Mouse (Mus musculus) megakaryocyte, embryonic 14.5 days (primary cell): ENCODE results near the gene Usf1. TPM values are rescaled to one million over a fixed set of nuclear protein-coding genes. Genes with fewer than 3 reads are reported as not detected.

Source experiments
- H3K27me3 ChIP-seq: replicated peaks from 2 replicates; pipeline ENCODE3; 2012; ENCODE audit warnings: inconsistent platforms
- H3K36me3 ChIP-seq: replicated peaks from 2 replicates; pipeline ENCODE3; 2012; ENCODE audit warnings: low read length, inconsistent platforms, mixed read lengths
- H3K4me1 ChIP-seq: 2 replicates; pipeline ENCODE4 v1.6.1; 2012; ENCODE audit warnings: inconsistent platforms
- H3K4me3 ChIP-seq: replicated peaks from 2 replicates; pipeline ENCODE3; 2012; ENCODE audit warnings: moderate library complexity, mild to moderate bottlenecking, inconsistent platforms
- H3K9me3 ChIP-seq: 2 replicates; pipeline ENCODE4 v1.6.1; 2012; ENCODE audit warnings: inconsistent platforms
- FLI1 ChIP-seq: IDR thresholded peaks from 2 replicates; pipeline ENCODE4 v1.6.1; 2012; ENCODE audit warnings: low read length, inconsistent platforms, mixed read lengths
- GATA1 ChIP-seq: IDR thresholded peaks from 3 replicates; pipeline ENCODE4 v1.6.1; 2012; ENCODE audit warnings: mixed read lengths, low read length, inconsistent platforms, borderline replicate concordance
- polyA plus RNA-seq: library from polyadenylated mRNA; stranded (reverse); fragments of >175 nt; gene quantifications from 2 replicates; pipeline ENCODE4 v1.2.3, GENCODE M21; 2012; ENCODE audit warnings: low replicate concordance; ENCODE audit not compliant: insufficient read depth

Usf1 gene
- polyA plus RNA-seq, 1 experiment: 37.8 TPM

GRCm38 (mm10) chr1:171412001-171412441, 908 bp downstream of the Usf1 start:
- Histone ChIP-seq H3K27me3 (peaks cover 2% of the 10 kb centered on the region), H3K4me3 (peak overlapping the region; percentile 96), H3K9me3 (no peaks in the 10 kb centered on the region), H3K36me3 (peaks cover 50% of the 10 kb centered on the region), H3K4me1 (peaks cover 29% of the 10 kb centered on the region)
- TF ChIP-seq FLI1: no peak
- TF ChIP-seq GATA1: no peak

GRCm38 (mm10) chr1:171412446-171412845, 1.3 kb downstream of the Usf1 start:
- Histone ChIP-seq H3K4me3 (peak overlapping the region; percentile 96), H3K36me3 (peaks cover 50% of the 10 kb centered on the region), H3K27me3 (peaks cover 2% of the 10 kb centered on the region), H3K4me1 (peaks cover 27% of the 10 kb centered on the region), H3K9me3 (no peaks in the 10 kb centered on the region)
- no peak for TF ChIP-seq FLI1
- no peak for TF ChIP-seq GATA1

GRCm38 (mm10) chr1:171413608-171414007, 2.5 kb downstream of the Usf1 start:
- Histone ChIP-seq H3K4me3 (no peak overlapping the region), H3K27me3 (peaks cover 1% of the 10 kb centered on the region), H3K4me1 (peaks cover 22% of the 10 kb centered on the region), H3K36me3 (peaks cover 55% of the 10 kb centered on the region), H3K9me3 (no peaks in the 10 kb centered on the region)
- TF ChIP-seq GATA1 (no peak), FLI1 (no peak)

GRCm38 (mm10) chr1:171418660-171419059, 7.5 kb downstream of the Usf1 start, which contains the start of gene Tstd1:
TSS of gene Tstd1 (plus strand) at chr1:171418872.
- peaks cover 77% of the 10 kb centered on the region for H3K36me3 ChIP-seq

GRCm38 (mm10) chr1:171419291-171419882, 8.3 kb downstream of the Usf1 start:
- H3K4me3 ChIP-seq: no peak overlapping the region
- no peaks in the 10 kb centered on the region for H3K27me3 ChIP-seq
- peaks cover 69% of the 10 kb centered on the region for H3K36me3 ChIP-seq
- peaks cover 39% of the 10 kb centered on the region for H3K4me1 ChIP-seq
- no peaks in the 10 kb centered on the region for H3K9me3 ChIP-seq
- TF ChIP-seq FLI1: no peak
- no peak for TF ChIP-seq GATA1

More at GRCm38 (mm10) chr1:171418660-171419059, 7.5 kb downstream of the Usf1 start, which contains the start of gene Tstd1:
- H3K4me1 ChIP-seq: peaks cover 45% of the 10 kb centered on the region
- no peaks in the 10 kb centered on the region for H3K27me3 ChIP-seq
- no peaks in the 10 kb centered on the region for H3K9me3 ChIP-seq
- no peak for TF ChIP-seq FLI1
- no peak for TF ChIP-seq GATA1
- no peak within 1 kb of the TSS for H3K4me3 ChIP-seq

- Histone ChIP-seq H3K9me3 (no peaks in the 10 kb centered on the region), H3K27me3 (no peaks in the 10 kb centered on the region), H3K4me1 (peaks cover 42% of the 10 kb centered on the region), H3K4me3 (no peak overlapping the region), H3K36me3 (peaks cover 66% of the 10 kb centered on the region)
- TF ChIP-seq FLI1: no peak
- TF ChIP-seq GATA1: no peak
Measured at GRCm38 (mm10) chr1:171419905-171420304, 8.8 kb downstream of the Usf1 start.

GRCm38 (mm10) chr1:171422504-171423095, 11.5 kb downstream of the Usf1 start:
- Histone ChIP-seq H3K4me1 (peaks cover 56% of the 10 kb centered on the region), H3K9me3 (no peaks in the 10 kb centered on the region), H3K27me3 (no peaks in the 10 kb centered on the region), H3K4me3 (no peak overlapping the region), H3K36me3 (peaks cover 39% of the 10 kb centered on the region)
- TF ChIP-seq FLI1 (no peak), GATA1 (no peak)

GRCm38 (mm10) chr1:171424638-171425037, 13.5 kb downstream of the Usf1 start:
- H3K9me3 ChIP-seq: no peaks in the 10 kb centered on the region; the same call in 1 of the 2 replicates
- H3K4me3 ChIP-seq: no peak overlapping the region
- no peaks in the 10 kb centered on the region for H3K27me3 ChIP-seq
- peaks cover 19% of the 10 kb centered on the region for H3K36me3 ChIP-seq
- peaks cover 52% of the 10 kb centered on the region for H3K4me1 ChIP-seq
- TF ChIP-seq FLI1 (no peak), GATA1 (no peak)

GRCm38 (mm10) chr1:171425126-171425525, 14.0 kb downstream of the Usf1 start:
- no peaks in the 10 kb centered on the region for H3K27me3 ChIP-seq
- TF ChIP-seq GATA1: no peak
- H3K4me1 ChIP-seq: peaks cover 47% of the 10 kb centered on the region
- peaks cover 14% of the 10 kb centered on the region for H3K36me3 ChIP-seq
- H3K9me3 ChIP-seq: no peaks in the 10 kb centered on the region; the same call in 1 of the 2 replicates
- H3K4me3 ChIP-seq: no peak overlapping the region

GRCm38 (mm10) chr1:171432158-171432557, 21.0 kb downstream of the Usf1 start:
- peaks cover 40% of the 10 kb centered on the region for H3K4me1 ChIP-seq
- H3K27me3 ChIP-seq: peaks cover 2% of the 10 kb centered on the region
- TF ChIP-seq FLI1 (no peak), GATA1 (no peak)
- no peaks in the 10 kb centered on the region for H3K36me3 ChIP-seq
- H3K4me3 ChIP-seq: no peak overlapping the region
- H3K9me3 ChIP-seq: no peaks in the 10 kb centered on the region; the same call in 1 of the 2 replicates

GRCm38 (mm10) chr1:171435288-171435814, 24.2 kb downstream of the Usf1 start:
- H3K27me3 ChIP-seq: peaks cover 2% of the 10 kb centered on the region
- no peaks in the 10 kb centered on the region for H3K9me3 ChIP-seq
- H3K4me1 ChIP-seq: peaks cover 50% of the 10 kb centered on the region
- H3K4me3 ChIP-seq: no peak overlapping the region
- TF ChIP-seq GATA1 (no peak), FLI1 (no peak)
- H3K36me3 ChIP-seq: peaks cover 4% of the 10 kb centered on the region
